Mouse (Mus musculus) embryonic facial prominence, embryonic 11.5 days (tissue): Measurements from ENCODE around the gene Olfr62. TPM values are rescaled to one million over a fixed set of nuclear protein-coding genes. Genes with fewer than 3 reads are reported as not detected.

ENCODE experiments used
- polyA plus RNA-seq: library from polyadenylated mRNA; unstranded; fragments of >200 nt; fragmentation: Nextera tagmentation; extraction: Ambion mirVana; gene quantifications from 2 replicates; pipeline ENCODE4 v1.2.1, GENCODE M21; 2014

Gene Olfr62
- polyA plus RNA-seq, 1 experiment from 2014 or later, result not detected

Other genes starting within 250 kb of the Olfr62 start
- gene Szt2, start 249.7 kb upstream of the Olfr62 start, polyA plus RNA-seq, result 6.8 and 7.0 TPM in 2 replicates
- 141 and 167 TPM in 2 replicates for gene Med8, start 249.6 kb upstream of the Olfr62 start, polyA plus RNA-seq
- gene Elovl1, start 230.9 kb upstream of the Olfr62 start, polyA plus RNA-seq, result 38.6 and 43.5 TPM in 2 replicates
- gene Cdc20, start 221.6 kb upstream of the Olfr62 start, polyA plus RNA-seq, result 298 and 317 TPM in 2 replicates
- gene Mpl, start 201.4 kb upstream of the Olfr62 start, polyA plus RNA-seq, result 1.2 and 1.4 TPM in 2 replicates
- gene Tie1, start 168.9 kb upstream of the Olfr62 start, polyA plus RNA-seq, result 8.9 and 11.8 TPM in 2 replicates
- gene 2610528J11Rik, start 132.0 kb upstream of the Olfr62 start, polyA plus RNA-seq, result 2.5 and 3.1 TPM in 2 replicates
- 0.90 and 1.4 TPM in 2 replicates for gene Tmem125, start 114.9 kb upstream of the Olfr62 start, polyA plus RNA-seq
- gene Cfap57, start 38.2 kb upstream of the Olfr62 start, polyA plus RNA-seq, result 0.42 and 0.79 TPM in 2 replicates
- gene Ebna1bp2, start 38.2 kb upstream of the Olfr62 start, polyA plus RNA-seq, result 180 and 191 TPM in 2 replicates
- 0.33 TPM in 1 of 2 replicates, not detected in the other for gene Olfr1342, start 33.8 kb downstream of the Olfr62 start, polyA plus RNA-seq
- gene Olfr1341, start 44.6 kb downstream of the Olfr62 start, polyA plus RNA-seq, result 0.08 TPM in 2 replicates
- not detected in 2 replicates for gene Olfr1340, start 61.2 kb downstream of the Olfr62 start, polyA plus RNA-seq
- gene Olfr1339, start 73.2 kb downstream of the Olfr62 start, polyA plus RNA-seq, result not detected in 2 replicates
- not detected in 2 replicates for gene Olfr1338, start 99.8 kb downstream of the Olfr62 start, polyA plus RNA-seq
- not detected in 2 replicates for gene Olfr1337, start 123.6 kb downstream of the Olfr62 start, polyA plus RNA-seq
- gene Olfr1335, start 151.0 kb downstream of the Olfr62 start, polyA plus RNA-seq, result not detected in 2 replicates
- gene Olfr1333, start 177.3 kb downstream of the Olfr62 start, polyA plus RNA-seq, result not detected in 2 replicates
- gene Olfr1331, start 205.7 kb downstream of the Olfr62 start, polyA plus RNA-seq, result not detected in 2 replicates
- not detected in 2 replicates for gene Olfr1330, start 229.6 kb downstream of the Olfr62 start, polyA plus RNA-seq